Mouse (Mus musculus) forebrain, embryonic 11.5 days (tissue): ENCODE measurements around the gene Sectm1a. TPM values are rescaled to one million over a fixed set of nuclear protein-coding genes. Genes with fewer than 3 reads are reported as not detected.
"Not testable (repeated sequence)": the region's sequence is repeated elsewhere in the genome, so short reads cannot be mapped to it uniquely, and the experiment has no call there.

ENCODE experiments used
- ATAC-seq: fragments of 200-750 bp; cut with Nextera tagmentation; replicated peaks from 2 replicates; pipeline ENCODE4 v1.8.0; 2017; ENCODE audit warnings: moderate TSS enrichment; ENCODE audit not compliant: low FRiP score
- DNase-seq: peaks from one replicate; pipeline ENCODE4 v3.0.0-alpha.2; 2017; ENCODE audit warnings: low spot score
- H3K27ac ChIP-seq: fragments of 300-500 bp; sonication (generic); 2 replicates; pipeline ENCODE4 v1.5.1; 2014; ENCODE audit warnings: low read depth, low read length
- H3K27me3 ChIP-seq: fragments of 300-500 bp; sonication (generic); 2 replicates; pipeline ENCODE4 v1.6.1; 2014; ENCODE audit warnings: mild to moderate bottlenecking, low read length, mixed read lengths; ENCODE audit not compliant: control insufficient read depth, insufficient read depth
- H3K36me3 ChIP-seq: fragments of 300-500 bp; sonication (generic); 2 replicates; pipeline ENCODE4 v1.6.1; 2014; ENCODE audit warnings: mild to moderate bottlenecking, low read length, moderate library complexity, mixed read lengths; ENCODE audit not compliant: control insufficient read depth, insufficient read depth
- H3K4me1 ChIP-seq: fragments of 300-500 bp; sonication (generic); replicated peaks from 2 replicates; pipeline ENCODE4 v1.6.1; 2014; ENCODE audit warnings: low read length, mixed read lengths; ENCODE audit not compliant: control insufficient read depth, insufficient read depth
- H3K4me2 ChIP-seq: fragments of 300-500 bp; sonication (generic); 2 replicates; pipeline ENCODE4 v1.6.1; 2014; ENCODE audit warnings: low read depth, mild to moderate bottlenecking, low read length, moderate library complexity, mixed read lengths; ENCODE audit not compliant: severe bottlenecking
- H3K4me3 ChIP-seq: fragments of 300-500 bp; sonication (generic); 2 replicates; pipeline ENCODE4 v1.5.1; 2014; ENCODE audit warnings: low read depth, low read length
- H3K9ac ChIP-seq: fragments of 300-500 bp; sonication (generic); 2 replicates; pipeline ENCODE4 v1.6.1; 2014; ENCODE audit warnings: low read length
- H3K9me3 ChIP-seq: fragments of 300-500 bp; sonication (generic); 2 replicates; pipeline ENCODE4 v1.6.1; 2016; ENCODE audit warnings: low read length, mixed read lengths; ENCODE audit not compliant: control insufficient read depth
- WGBS: fragments of 180-500 bp; shearing (Covaris S2); extraction: QIAGEN DNeasy Blood & Tissue Kit; methylation state at CpG from one replicate; pipeline ENCODE4 v1.1.7; 2014; 5-methylcytosine and 5-hydroxymethylcytosine counted together
- polyA plus RNA-seq: library from polyadenylated mRNA; unstranded; fragments of >200 nt; fragmentation: Nextera tagmentation; extraction: Ambion mirVana; gene quantifications from 2 replicates; pipeline ENCODE4 v1.2.1, GENCODE M21; 2014

The Sectm1a gene
- polyA plus RNA-seq, 1 experiment from 2014 or later: not detected

DNA sequence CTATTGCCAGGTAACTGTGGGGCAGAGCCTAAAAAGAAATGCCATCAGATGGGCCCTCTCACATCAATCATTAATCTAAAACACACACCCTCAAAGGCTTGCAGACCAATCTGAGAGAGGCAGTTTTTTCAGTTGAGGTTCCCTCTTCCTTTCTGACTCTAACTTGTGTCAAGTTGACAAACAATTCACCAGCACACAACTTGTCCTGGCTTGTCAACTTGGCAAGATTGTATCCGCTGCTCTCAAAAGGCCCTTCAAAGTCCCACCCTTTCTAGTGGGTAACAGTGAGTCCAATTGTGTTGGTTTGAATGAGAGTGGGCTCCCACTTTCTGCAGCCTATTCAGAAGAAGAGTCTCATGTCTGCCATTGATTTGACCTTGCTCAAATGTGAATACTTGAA, 35.7 kb downstream of the Sectm1a start:
- no peaks in the 10 kb centered on the region; the same call in 1 of the 2 replicates for H3K27me3 ChIP-seq
- H3K9me3 ChIP-seq: no peaks in the 10 kb centered on the region
- no peaks in the 10 kb centered on the region for H3K4me1 ChIP-seq
- H3K36me3 ChIP-seq: no peaks in the 10 kb centered on the region
- no peak overlapping the region for H3K9ac ChIP-seq
- peak; percentile 24 for DNase-seq
- no peak overlapping the region for H3K27ac ChIP-seq
- no peak for ATAC-seq
- 72% methylated on average over 1 of the region's 1 CpGs for WGBS
- no peak overlapping the region for H3K4me3 ChIP-seq
- no peak overlapping the region for H3K4me2 ChIP-seq

DNA sequence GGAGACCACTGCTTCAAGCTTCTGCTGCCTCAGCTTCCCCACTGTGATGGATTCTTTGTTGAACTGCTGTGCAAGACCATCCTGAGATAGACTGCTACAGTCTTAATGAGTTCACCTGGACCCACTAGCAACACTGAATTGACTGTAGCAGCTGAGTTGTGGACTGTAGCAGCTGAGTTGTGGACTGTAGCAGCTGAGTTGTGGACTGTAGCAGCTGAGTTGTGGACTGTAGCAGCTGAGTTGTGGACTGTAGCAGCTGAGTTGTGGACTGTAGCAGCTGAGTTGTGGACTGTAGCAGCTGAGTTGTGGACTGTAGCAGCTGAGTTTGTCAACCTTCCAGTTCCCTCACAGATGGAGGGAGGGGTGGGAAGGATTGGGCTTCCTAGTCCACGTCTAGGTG, 38.0 kb downstream of the Sectm1a start:
- not testable (repeated sequence) for H3K4me1 ChIP-seq, H3K9me3 ChIP-seq, H3K27me3 ChIP-seq, ATAC-seq, H3K27ac ChIP-seq, H3K4me3 ChIP-seq, H3K4me2 ChIP-seq, H3K9ac ChIP-seq, DNase-seq, H3K36me3 ChIP-seq
- WGBS: 74% methylated on average over 1 of the region's 1 CpGs

DNA sequence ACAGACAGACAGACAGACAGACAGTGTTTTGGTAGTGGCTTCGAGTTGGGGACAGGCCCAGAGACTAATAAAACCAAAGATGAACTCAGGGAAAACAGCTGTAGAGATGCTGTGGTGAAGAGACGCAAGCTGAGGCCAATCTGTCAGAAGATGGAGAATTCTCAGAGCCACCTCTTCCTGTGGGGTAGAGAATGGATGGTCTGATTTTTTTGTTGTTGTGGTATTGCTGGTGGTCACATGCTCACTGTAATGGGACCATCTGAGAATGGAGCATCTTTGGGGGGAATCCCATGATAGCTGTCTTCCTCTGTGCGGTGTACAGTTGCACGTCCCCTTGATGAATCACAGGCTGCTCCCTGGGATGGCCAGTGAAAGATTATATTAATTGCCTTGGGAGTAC, 38.5 kb downstream of the Sectm1a start:
- Histone ChIP-seq H3K4me1 (no peaks in the 10 kb centered on the region), H3K36me3 (no peaks in the 10 kb centered on the region), H3K9ac (no peak overlapping the region), H3K9me3 (no peaks in the 10 kb centered on the region), H3K4me3 (no peak overlapping the region), H3K27ac (no peak overlapping the region), H3K27me3 (no peaks in the 10 kb centered on the region; the same call in 1 of the 2 replicates), H3K4me2 (no peak overlapping the region)
- DNase-seq (peak; percentile 30), ATAC-seq (no peak)
- WGBS: 80% methylated on average over 4 of the region's 4 CpGs

DNA sequence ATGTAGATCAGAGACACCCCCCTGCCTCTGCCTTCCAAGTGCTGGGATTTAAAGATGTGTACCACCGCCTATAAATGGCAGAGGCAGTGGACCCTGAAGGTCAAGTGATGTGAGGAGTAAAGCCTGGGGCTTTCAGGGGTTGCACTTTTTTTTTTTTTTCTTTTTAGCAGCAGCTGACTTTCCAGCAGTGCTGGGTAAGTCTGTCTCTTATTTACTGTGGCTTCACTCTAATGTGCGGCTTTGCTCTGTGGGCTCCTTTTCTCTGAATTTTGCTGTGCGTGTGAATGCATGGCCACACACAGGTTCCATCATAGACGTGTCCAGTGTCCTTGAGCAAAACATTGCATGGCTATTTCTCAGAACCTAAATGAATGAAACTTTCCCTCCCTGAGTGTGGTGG, 39.4 kb downstream of the Sectm1a start:
- H3K27ac ChIP-seq: no peak overlapping the region
- H3K4me2 ChIP-seq: no peak overlapping the region
- ATAC-seq (no peak), DNase-seq (peak; percentile 15)
- H3K9ac ChIP-seq: no peak overlapping the region
- no peaks in the 10 kb centered on the region; the same call in 1 of the 2 replicates for H3K27me3 ChIP-seq
- H3K9me3 ChIP-seq: no peaks in the 10 kb centered on the region
- no peaks in the 10 kb centered on the region for H3K4me1 ChIP-seq
- WGBS: 76% methylated on average over 4 of the region's 4 CpGs
- no peaks in the 10 kb centered on the region for H3K36me3 ChIP-seq
- no peak overlapping the region for H3K4me3 ChIP-seq

DNA sequence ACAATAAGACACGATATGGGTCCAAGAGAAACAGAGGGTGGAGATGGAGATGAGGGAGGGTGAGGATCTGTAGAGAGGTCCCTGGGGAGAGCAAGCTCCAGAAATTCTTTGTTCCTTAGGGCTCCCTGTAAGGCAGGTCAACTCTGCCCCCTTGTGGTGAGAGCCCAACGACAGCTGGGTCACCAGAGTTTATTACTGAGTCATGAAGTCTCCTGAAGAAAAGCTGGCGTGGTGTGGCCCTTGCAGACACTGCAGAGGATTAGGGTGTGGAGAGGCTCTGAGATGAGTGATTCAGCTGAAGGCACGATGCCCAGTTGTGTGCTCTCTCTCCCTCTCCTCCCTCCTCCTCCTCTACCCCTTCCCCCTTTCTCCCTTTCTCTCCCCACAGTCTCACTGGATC, 39.8 kb downstream of the Sectm1a start:
- Histone ChIP-seq H3K27ac (no peak overlapping the region), H3K27me3 (no peaks in the 10 kb centered on the region; the same call in 1 of the 2 replicates), H3K9me3 (no peaks in the 10 kb centered on the region), H3K4me2 (no peak overlapping the region), H3K36me3 (no peaks in the 10 kb centered on the region), H3K9ac (no peak overlapping the region), H3K4me3 (no peak overlapping the region), H3K4me1 (no peaks in the 10 kb centered on the region)
- ATAC-seq (0 out of 2 replicates have a peak, but pooled peaks have one; percentile 44), DNase-seq (peak; percentile 88)
- WGBS: 5% methylated on average over 4 of the region's 4 CpGs

DNA sequence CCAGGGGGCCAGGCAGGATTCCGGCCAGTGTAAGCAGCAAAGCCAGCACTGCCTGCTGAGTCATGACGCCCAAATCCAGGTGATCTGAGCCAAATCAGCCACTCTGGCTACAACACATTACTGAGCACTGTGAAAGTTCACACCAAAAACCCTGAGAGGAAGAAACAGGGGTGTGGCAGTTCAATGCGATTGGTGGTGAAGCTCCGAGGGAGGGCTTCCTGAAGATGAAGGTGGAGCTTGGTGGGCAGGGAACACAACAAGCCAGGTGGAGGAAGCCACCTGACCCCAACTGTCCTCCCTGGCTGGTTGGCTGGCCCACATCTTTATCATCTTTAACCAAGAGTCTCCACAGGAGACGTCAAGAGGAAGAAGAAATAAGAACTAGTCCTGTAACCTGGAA, 41.7 kb downstream of the Sectm1a start, which contains the start of gene Cd7:
Gene Cd7 (minus strand): TSS at position 117 of the 400 bp plus-strand sequence.
- ATAC-seq: no peak
- H3K4me3 ChIP-seq: no peak within 1 kb of the TSS
- H3K9me3 ChIP-seq: no peaks in the 10 kb centered on the region
- WGBS: 79% methylated on average over 5 of the region's 5 CpGs
- no peaks in the 10 kb centered on the region for H3K4me1 ChIP-seq
- no peak within 1 kb of the TSS for H3K27ac ChIP-seq
- peak; percentile 18 for DNase-seq
- no peaks in the 10 kb centered on the region; the same call in 1 of the 2 replicates for H3K27me3 ChIP-seq
- H3K36me3 ChIP-seq: no peaks in the 10 kb centered on the region
- no peak within 1 kb of the TSS for H3K4me2 ChIP-seq
- no peak within 1 kb of the TSS for H3K9ac ChIP-seq

DNA sequence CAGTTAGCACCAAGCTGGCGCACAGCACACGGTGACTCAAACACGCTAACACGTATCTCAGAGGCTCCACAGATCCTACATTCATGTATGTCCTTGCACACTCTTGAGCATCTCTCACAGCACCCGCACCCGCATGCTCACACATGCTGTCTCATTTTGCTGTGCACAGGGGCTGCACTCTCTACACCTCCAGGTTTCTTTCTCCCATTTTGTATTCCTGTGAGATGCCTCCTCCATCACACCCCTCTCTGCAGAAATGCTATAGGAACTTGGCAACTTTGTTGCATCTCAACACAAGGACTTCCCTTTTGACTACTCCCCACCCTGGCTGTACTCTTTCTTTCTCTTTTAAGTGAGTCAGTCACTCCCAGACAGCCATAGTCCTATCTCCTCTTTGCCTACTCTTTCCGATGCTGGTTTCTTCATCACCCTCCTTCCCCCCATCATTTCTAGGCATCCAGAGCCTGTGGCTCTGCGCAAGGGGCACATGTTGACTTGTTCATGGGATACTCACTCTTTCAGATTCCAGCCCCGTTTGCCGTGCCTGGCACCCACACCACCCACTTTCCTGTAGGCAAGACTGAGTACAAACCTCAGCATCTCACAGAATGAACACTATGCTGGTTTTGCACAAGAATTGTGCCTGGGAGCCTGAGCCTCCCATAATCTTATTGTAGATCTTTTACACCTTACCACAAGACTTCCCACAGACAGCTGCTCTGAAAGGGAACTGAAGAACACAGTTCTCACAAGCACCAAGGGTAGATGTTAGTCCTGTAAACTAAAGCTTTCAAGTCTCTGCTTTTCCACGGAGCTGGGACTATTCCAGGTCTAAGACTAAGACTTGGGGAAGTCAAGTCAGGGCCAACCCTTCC, 42.4 kb downstream of the Sectm1a start:
- 93% methylated on average over 11 of the region's 11 CpGs for WGBS
- peak; percentile 32 for DNase-seq
- Histone ChIP-seq H3K27ac (no peak overlapping the region), H3K4me3 (no peak overlapping the region), H3K36me3 (no peaks in the 10 kb centered on the region), H3K27me3 (no peaks in the 10 kb centered on the region; the same call in 1 of the 2 replicates), H3K9me3 (no peaks in the 10 kb centered on the region), H3K4me2 (no peak overlapping the region), H3K9ac (no peak overlapping the region), H3K4me1 (no peaks in the 10 kb centered on the region)
- ATAC-seq: no peak

DNA sequence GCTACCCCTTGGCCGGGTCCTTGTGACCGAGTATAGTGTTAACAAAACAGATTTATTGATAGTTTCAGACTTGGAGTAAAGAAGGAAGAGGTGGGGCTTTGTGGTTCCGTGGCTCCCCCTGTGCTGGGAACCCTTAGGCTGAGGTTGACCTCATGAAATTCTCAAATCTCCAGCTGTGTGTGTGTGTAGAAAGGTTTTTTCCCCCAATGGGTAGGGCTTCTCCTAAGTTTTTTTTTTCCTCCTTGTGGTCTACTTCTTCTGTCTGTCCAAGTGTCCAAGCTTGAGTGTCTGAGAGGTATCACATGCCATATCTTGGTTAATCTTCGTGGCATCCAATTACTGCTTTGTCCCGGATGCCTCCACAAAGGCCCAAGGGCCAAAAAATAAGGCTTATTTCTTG, 47.9 kb downstream of the Sectm1a start:
- WGBS: 82% methylated on average over 5 of the region's 5 CpGs
- Histone ChIP-seq H3K9ac (no peak overlapping the region), H3K4me1 (no peaks in the 10 kb centered on the region), H3K9me3 (no peaks in the 10 kb centered on the region), H3K27me3 (no peaks in the 10 kb centered on the region), H3K36me3 (no peaks in the 10 kb centered on the region), H3K27ac (no peak overlapping the region), H3K4me2 (no peak overlapping the region), H3K4me3 (no peak overlapping the region)
- no peak for DNase-seq
- no peak for ATAC-seq

DNA sequence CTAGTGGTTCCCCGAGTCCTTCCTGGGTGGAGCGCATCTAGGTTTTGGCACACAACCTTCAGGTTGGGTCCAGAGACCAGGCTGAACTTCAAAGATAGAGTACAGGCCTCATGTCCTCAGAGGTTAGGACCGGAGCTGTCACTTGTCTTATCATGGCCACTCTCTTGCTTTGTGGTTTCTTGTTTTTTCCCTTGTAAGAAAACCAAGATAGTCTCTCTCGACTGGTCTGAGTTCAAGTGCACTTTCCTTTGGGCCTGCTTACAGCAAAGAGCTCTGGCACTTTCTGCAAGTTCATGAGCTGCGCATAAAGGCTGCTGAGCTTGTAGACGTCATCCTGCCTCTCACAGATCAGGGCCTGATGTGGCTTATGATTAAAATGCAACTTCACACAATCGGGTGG, 53.8 kb downstream of the Sectm1a start:
- no peaks in the 10 kb centered on the region for H3K9me3 ChIP-seq
- DNase-seq (no peak), ATAC-seq (no peak)
- no peak overlapping the region for H3K4me2 ChIP-seq
- no peak overlapping the region for H3K9ac ChIP-seq
- H3K4me3 ChIP-seq: no peak overlapping the region
- H3K4me1 ChIP-seq: no peaks in the 10 kb centered on the region
- no peak overlapping the region for H3K27ac ChIP-seq
- 91% methylated on average over 7 of the region's 7 CpGs for WGBS
- H3K36me3 ChIP-seq: no peaks in the 10 kb centered on the region
- H3K27me3 ChIP-seq: no peaks in the 10 kb centered on the region
